Mouse (Mus musculus) frontal cortex, postnatal 10 days (tissue): ENCODE data around the gene Dnajc15.

Experiments used
- DNase-seq, 2 experiments: peaks; one replicate each; pipeline ENCODE4 v3.0.0; 2022; ENCODE audit warnings: low spot score in 2 of 2, mixed read lengths in 1 of 2

Dnajc15 gene

GRCm38 (mm10) chr14:77860841-77861560 lies 13.9 kb downstream of the Dnajc15 start:
- DNase-seq = no peak

GRCm38 (mm10) chr14:77859894-77860293 lies 15.0 kb downstream of the Dnajc15 start:
- DNase-seq = no peak

- DNase-seq = no peak
These were observed 21.0 kb downstream of the Dnajc15 start for GRCm38 (mm10) chr14:77853951-77854350.

GRCm38 (mm10) chr14:77849852-77850251 lies 25.1 kb downstream of the Dnajc15 start:
- no peak for DNase-seq

- no peak for DNase-seq
These were observed 26.6 kb downstream of the Dnajc15 start for GRCm38 (mm10) chr14:77848349-77848748.

- DNase-seq = no peak
These were observed 28.7 kb downstream of the Dnajc15 start for GRCm38 (mm10) chr14:77846206-77846605.

- no peak for DNase-seq
These were observed 29.4 kb downstream of the Dnajc15 start for GRCm38 (mm10) chr14:77845479-77845878.

- DNase-seq = no peak
These were observed 34.4 kb downstream of the Dnajc15 start for GRCm38 (mm10) chr14:77840574-77840973.

- no peak for DNase-seq
These were observed 34.8 kb downstream of the Dnajc15 start for GRCm38 (mm10) chr14:77840078-77840477.

- DNase-seq = no peak
These were observed 38.1 kb downstream of the Dnajc15 start for GRCm38 (mm10) chr14:77836794-77837193.

GRCm38 (mm10) chr14:77832359-77832758 lies 42.6 kb downstream of the Dnajc15 start:
- no peak for DNase-seq

- no peak for DNase-seq
These were observed 43.0 kb downstream of the Dnajc15 start for GRCm38 (mm10) chr14:77831936-77832335.

- DNase-seq = no peak
These were observed 45.3 kb downstream of the Dnajc15 start for GRCm38 (mm10) chr14:77829673-77830072.

- DNase-seq = no peak
These were observed 49.0 kb downstream of the Dnajc15 start for GRCm38 (mm10) chr14:77825891-77826290.

GRCm38 (mm10) chr14:77825121-77825520 lies 49.8 kb downstream of the Dnajc15 start:
- no peak for DNase-seq

- DNase-seq = no peak
These were observed 55.1 kb downstream of the Dnajc15 start for GRCm38 (mm10) chr14:77819841-77820240.

GRCm38 (mm10) chr14:77817561-77817960 lies 57.4 kb downstream of the Dnajc15 start:
- no peak for DNase-seq

GRCm38 (mm10) chr14:77814935-77815334 lies 60.0 kb downstream of the Dnajc15 start:
- DNase-seq = no peak

GRCm38 (mm10) chr14:77812890-77813289 lies 62.0 kb downstream of the Dnajc15 start:
- DNase-seq = no peak

GRCm38 (mm10) chr14:77811466-77811865 lies 63.5 kb downstream of the Dnajc15 start:
- DNase-seq = no peak

GRCm38 (mm10) chr14:77807836-77808235 lies 67.1 kb downstream of the Dnajc15 start:
- no peak for DNase-seq

- DNase-seq = no peak
These were observed 68.6 kb downstream of the Dnajc15 start for GRCm38 (mm10) chr14:77806345-77806744.

- no peak for DNase-seq
These were observed 72.7 kb downstream of the Dnajc15 start for GRCm38 (mm10) chr14:77802268-77802630.
